Mouse (Mus musculus): ENCODE measurements around the gene Rtl10. TPM values are rescaled to one million over a fixed set of nuclear protein-coding genes. Genes with fewer than 3 reads are reported as not detected.

The Rtl10 gene
- total RNA-seq, 2 experiments from 2014 or later: 4.0 to 5.6 TPM

DNA sequence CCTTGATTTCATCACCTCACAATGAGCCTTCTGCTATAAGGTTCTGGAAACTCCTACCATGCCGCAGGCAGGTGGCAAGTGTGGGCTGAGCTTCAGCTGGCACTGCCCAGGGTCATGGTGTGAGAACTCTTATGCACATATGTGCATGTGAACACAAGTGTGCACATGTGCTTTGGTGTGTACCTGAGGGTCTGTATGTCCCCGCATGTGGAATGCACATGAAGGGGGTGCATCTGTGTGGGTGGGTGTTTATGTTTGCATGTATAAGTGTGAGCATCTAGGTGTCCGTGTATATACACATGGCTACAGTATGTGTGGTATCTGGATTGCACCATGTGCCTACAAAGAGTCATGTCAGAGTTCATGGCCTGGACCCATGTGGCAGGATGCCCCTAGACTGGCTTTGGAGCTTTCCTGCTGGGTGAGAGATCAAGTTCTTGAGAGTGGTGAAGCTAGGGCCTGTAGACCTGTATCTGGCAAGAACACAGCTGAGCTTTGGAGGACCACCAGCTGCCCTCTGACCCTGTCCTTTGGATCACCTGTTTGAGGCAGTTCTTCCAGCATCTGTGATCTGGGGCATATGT, 38.8 kb downstream of the Rtl10 start:
- DNase-seq: no peak
- intact Hi-C loops (cut with DNase I): no loop called here

DNA sequence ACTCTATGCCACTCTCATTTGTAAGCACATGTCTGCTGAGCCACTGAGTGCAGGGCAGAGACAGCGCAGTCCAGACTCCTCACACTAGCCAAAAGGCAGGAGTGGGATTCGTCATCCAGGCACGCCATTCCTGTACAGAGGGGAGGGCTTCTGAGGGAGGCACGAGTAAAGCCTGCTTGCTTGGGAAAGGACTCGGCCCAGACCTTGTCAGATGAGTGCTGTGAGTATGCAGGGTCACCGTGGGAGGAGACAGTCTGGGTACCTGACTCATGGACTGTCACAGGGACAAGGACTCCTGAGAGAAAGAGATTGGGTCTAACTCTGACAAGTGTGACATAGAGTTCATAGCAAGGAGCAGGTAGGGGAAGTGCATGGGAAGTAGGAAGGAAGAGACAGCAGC, 40.6 kb downstream of the Rtl10 start:
- DNase-seq: no peak
- intact Hi-C loops (cut with DNase I): no loop called here

DNA sequence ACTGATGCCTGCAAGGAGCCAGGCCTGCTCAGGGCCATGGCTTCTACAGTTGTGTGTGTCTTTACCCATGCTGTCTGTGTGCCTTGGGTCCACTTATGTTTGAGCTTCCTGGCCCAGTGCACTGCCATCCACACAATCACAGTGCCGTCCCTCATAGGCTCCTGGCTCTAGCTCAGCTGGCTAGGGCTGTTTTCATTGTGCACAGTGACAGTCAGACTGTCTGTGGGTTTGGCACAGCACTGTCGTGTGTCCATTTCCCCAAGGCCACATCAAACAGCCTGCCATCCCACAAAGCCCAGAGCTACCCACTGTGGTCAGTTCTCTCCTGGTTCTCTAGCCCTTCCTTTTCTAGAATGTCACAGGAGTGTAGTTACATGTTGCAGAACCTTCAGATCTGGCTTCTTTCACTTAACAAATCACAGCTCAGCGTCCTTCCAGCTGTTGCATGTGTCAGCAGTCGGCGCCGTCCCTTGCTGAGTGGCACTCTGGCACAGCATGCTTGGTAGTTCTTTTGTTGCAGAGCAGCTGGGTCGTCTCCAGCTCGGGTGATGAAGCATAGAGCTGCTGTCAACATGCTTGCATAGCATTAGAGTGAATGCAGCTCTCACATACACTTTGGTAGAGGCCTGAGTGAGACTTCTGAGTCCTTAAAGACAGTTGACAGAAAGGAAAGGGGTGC, 44.6 kb downstream of the Rtl10 start:
- intact Hi-C loops (cut with DNase I): no loop called here
- peak; percentile 38 to 41 for DNase-seq

DNA sequence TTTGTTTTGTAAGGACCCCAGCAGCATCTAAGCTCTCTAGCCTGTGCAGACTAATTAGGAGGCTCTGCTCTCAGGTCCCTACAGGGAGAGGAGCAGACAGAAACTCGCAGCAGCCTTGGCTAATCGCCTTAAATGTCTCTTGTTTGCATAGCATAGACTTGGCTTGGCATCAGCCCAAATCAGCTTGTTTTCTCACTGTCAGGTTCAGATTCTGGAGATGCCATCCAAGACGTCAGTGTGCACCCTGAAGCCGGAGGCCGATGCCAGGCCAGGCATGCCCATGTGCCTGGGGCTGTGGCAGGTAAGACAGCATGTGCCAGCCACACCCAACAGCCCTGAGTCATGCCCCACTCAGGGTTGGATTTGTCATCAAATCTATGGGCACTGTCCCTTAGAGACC, 49.2 kb downstream of the Rtl10 start:
- intact Hi-C loops (cut with DNase I): no loop called here

More for the DNA sequence above, 49.2 kb downstream of the Rtl10 start:
- DNase-seq: no peak

Other genes with a start within 250 kb of the Rtl10 start
- not detected for gene Gm49776, start 240.6 kb upstream of the Rtl10 start, total RNA-seq (2021)
- 10 to 100 TPM; 26.0 to 27.2 TPM for gene Dgcr8, start 209.7 kb upstream of the Rtl10 start, total RNA-seq (2021)
- gene Tango2, start 150.8 kb upstream of the Rtl10 start, total RNA-seq (2021): 10 to 100 TPM; 62.7 to 65.3 TPM
- gene Arvcf, start 150.7 kb upstream of the Rtl10 start, total RNA-seq (2021): 10 to 100 TPM; 25.0 to 33.6 TPM
- gene Txnrd2, start 72.5 kb upstream of the Rtl10 start, total RNA-seq (2021): 10 to 100 TPM; 30.0 to 32.0 TPM
- gene Comt, start 72.0 kb upstream of the Rtl10 start, total RNA-seq (2021): 100 to 1,000 TPM; 133 to 156 TPM
- 1 to 10 TPM; 6.4 to 6.9 TPM for gene Gnb1l, start 188 bp upstream of the Rtl10 start, total RNA-seq (2021)
- 1 to 10 TPM in 1 of 2 experiments, under 1 TPM in 1; 0.57 to 1.1 TPM for gene Tbx1, start 91.8 kb downstream of the Rtl10 start, total RNA-seq (2021)
- gene Gp1bb, start 123.5 kb downstream of the Rtl10 start, total RNA-seq (2021): 1 to 10 TPM in 1 of 2 experiments, under 1 TPM in 1; 0.77 to 1.2 TPM
- gene Gm49601, start 127.5 kb downstream of the Rtl10 start, total RNA-seq (2021): 1 to 10 TPM; 2.2 to 4.1 TPM
- 10 to 100 TPM; 11.3 to 11.6 TPM for gene Sept5, start 131.1 kb downstream of the Rtl10 start, total RNA-seq (2021)